Mouse (Mus musculus): ENCODE measurements around the gene Zfhx3. TPM values are rescaled to one million over a fixed set of nuclear protein-coding genes. Genes with fewer than 3 reads are reported as not detected.

Gene Zfhx3
- polyA plus RNA-seq, 1 experiment from 2014 or later, result 8.4 TPM

DNA sequence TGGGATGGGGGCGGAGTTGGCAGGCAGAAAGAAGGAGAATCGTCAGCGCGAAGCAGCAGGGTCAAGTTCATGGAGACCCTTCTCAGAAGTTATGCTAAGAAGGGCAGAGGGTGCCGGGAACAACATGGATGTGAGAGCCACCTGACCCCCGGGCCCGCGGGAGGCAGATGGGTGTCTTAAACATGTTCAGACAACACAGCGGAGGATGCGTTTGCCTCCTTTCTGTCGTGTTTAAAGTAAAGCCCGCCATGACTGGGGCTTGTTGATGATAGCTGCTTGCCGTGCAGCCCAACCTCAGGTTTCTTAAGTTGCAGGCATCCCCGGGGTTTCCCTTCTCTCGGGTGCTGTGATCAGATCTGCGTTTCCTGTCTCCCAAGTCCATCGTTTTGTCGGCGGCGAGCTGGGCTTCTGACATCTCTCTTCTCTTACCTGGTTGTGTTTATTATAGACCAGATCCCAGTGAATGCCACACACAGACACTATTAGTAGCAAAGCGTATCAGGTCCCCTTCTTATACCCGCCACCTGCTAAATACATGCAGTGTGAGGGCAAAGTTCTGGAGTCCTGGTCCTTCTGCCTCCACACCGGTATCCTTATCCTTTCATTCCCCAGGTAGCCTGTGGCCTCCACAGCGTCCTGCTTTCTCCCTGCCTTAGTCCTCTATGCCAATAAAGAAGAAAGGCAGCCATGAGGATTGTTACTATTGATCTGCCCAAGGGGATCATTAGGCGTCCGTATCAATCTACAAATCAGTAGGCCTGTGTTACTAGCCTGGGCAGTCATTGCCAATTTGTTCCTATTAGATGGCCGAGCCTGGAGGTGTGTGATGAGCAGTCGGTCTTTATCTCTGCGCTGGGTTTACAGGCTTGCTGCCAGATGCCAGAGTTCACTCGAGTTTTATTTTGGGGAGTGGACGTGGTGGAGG, 2.5 kb downstream of the Zfhx3 start:
- peak overlapping the region; percentile 86 for H3K4me2 ChIP-seq
- H3K27ac ChIP-seq (ENCODE audit: low read depth, low read length), result no peak overlapping the region
- no peaks in the 10 kb centered on the region for H3K36me3 ChIP-seq (ENCODE audit: control insufficient read depth, insufficient read depth, low read length)
- no peak for ATAC-seq (replicated peaks; ENCODE audit: insufficient number of reproducible peaks, low FRiP score, low TSS enrichment)
- peaks cover 6% of the 10 kb centered on the region; the same call in 1 of the 2 replicates for H3K4me1 ChIP-seq (ENCODE audit: control insufficient read depth, insufficient read depth, low read length)
- 10% methylated on average over 31 of the region's 31 CpGs for WGBS (ENCODE audit: insufficient replicate concordance)
- peak overlapping the region; percentile 46 for H3K4me3 ChIP-seq (ENCODE audit: low read depth, low read length)
- H3K27me3 ChIP-seq (ENCODE audit: control insufficient read depth, insufficient read depth, low read length), result peaks cover 7% of the 10 kb centered on the region
- 0 out of 2 replicates have a peak overlapping the region, but pooled peaks have one; percentile 34 for H3K9ac ChIP-seq (ENCODE audit: low read depth, low read length)
- no peaks in the 10 kb centered on the region for H3K9me3 ChIP-seq (replicated peaks; ENCODE audit: control insufficient read depth, low read length)

DNA sequence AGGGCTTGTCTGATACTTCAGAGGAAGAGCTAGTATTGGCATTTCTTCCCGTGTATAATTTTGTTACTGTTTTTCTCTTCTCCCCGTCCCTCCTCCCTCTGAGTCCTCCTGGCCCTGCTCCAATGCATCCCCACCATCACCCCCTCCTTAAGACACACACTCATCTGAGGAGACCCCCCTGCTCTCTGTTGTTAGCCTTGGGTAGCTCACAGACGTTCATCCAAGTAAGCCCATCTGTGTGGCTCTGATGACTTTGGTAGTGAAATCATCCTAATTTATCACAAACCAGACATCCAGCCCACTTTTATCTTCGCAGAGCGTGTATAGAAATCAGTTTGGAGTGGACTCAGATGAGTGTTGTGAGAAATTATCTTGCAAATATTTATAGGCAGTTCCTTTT, 4.4 kb downstream of the Zfhx3 start:
- ATAC-seq (replicated peaks; ENCODE audit: insufficient number of reproducible peaks, low FRiP score, low TSS enrichment), result no peak

DNA sequence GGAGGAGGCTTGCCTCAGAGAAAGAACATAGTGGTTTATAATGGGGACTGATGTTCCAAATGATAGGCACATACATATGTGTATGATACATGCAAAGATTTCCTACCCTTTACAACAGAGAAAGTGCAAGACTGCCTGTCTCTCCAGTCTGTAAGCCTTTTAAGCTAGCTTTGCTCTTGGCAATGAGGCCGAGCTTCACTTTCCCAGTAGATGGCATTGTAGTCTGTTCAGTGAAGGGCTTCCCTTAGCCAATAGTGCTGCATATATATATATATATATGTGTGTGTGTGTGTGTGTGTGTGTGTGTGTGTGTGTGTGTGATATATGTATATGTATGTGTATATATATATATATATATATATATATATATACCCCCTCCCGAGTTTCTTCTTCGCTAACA, 13.4 kb downstream of the Zfhx3 start:
- Histone ChIP-seq H3K36me3 (ENCODE audit: control insufficient read depth, insufficient read depth, low read length) (no peaks in the 10 kb centered on the region), H3K4me2 (no peak overlapping the region), H3K9ac (ENCODE audit: low read depth, low read length) (no peak overlapping the region), H3K27ac (ENCODE audit: low read depth, low read length) (no peak overlapping the region), H3K27me3 (ENCODE audit: control insufficient read depth, insufficient read depth, low read length) (no peaks in the 10 kb centered on the region), H3K4me3 (ENCODE audit: low read depth, low read length) (no peak overlapping the region), H3K4me1 (ENCODE audit: control insufficient read depth, insufficient read depth, low read length) (no peaks in the 10 kb centered on the region), H3K9me3 (replicated peaks; ENCODE audit: control insufficient read depth, low read length) (no peaks in the 10 kb centered on the region)
- ATAC-seq (replicated peaks; ENCODE audit: insufficient number of reproducible peaks, low FRiP score, low TSS enrichment), result no peak
- 62% methylated on average over 3 of the region's 3 CpGs for WGBS (ENCODE audit: insufficient replicate concordance)

More for the DNA sequence above, 4.4 kb downstream of the Zfhx3 start:
- Histone ChIP-seq H3K9me3 (replicated peaks; ENCODE audit: control insufficient read depth, low read length) (no peaks in the 10 kb centered on the region), H3K27me3 (ENCODE audit: control insufficient read depth, insufficient read depth, low read length) (peaks cover 7% of the 10 kb centered on the region), H3K36me3 (ENCODE audit: control insufficient read depth, insufficient read depth, low read length) (no peaks in the 10 kb centered on the region), H3K4me3 (ENCODE audit: low read depth, low read length) (no peak overlapping the region), H3K4me1 (ENCODE audit: control insufficient read depth, insufficient read depth, low read length) (peaks cover 6% of the 10 kb centered on the region; the same call in 1 of the 2 replicates), H3K27ac (ENCODE audit: low read depth, low read length) (no peak overlapping the region), H3K9ac (ENCODE audit: low read depth, low read length) (no peak overlapping the region), H3K4me2 (no peak overlapping the region)
- WGBS (ENCODE audit: insufficient replicate concordance), result 53% methylated on average over 5 of the region's 5 CpGs

DNA sequence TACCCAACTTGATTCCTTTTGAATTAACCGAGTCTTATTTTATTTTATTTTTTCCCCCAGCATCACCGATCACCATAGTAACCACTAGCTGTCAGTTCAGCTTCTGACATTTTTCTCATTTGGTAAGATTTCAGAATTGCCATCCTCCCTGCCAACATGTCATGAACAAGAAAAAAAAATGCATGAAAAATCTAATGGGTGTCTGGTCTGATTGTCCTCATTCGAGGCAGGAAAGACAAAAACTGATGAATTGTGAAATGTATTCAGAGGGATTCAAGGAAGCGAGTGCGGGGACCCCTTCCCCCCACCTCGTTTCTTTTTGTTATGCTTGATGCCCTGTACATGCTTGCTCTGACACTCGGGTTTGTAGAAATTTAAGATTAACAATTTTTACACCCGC, 15.1 kb downstream of the Zfhx3 start:
- Histone ChIP-seq H3K27me3 (ENCODE audit: control insufficient read depth, insufficient read depth, low read length) (no peaks in the 10 kb centered on the region), H3K36me3 (ENCODE audit: control insufficient read depth, insufficient read depth, low read length) (no peaks in the 10 kb centered on the region), H3K9ac (ENCODE audit: low read depth, low read length) (no peak overlapping the region), H3K9me3 (replicated peaks; ENCODE audit: control insufficient read depth, low read length) (no peaks in the 10 kb centered on the region), H3K27ac (ENCODE audit: low read depth, low read length) (no peak overlapping the region), H3K4me1 (ENCODE audit: control insufficient read depth, insufficient read depth, low read length) (no peaks in the 10 kb centered on the region), H3K4me3 (ENCODE audit: low read depth, low read length) (no peak overlapping the region), H3K4me2 (no peak overlapping the region)
- WGBS (ENCODE audit: insufficient replicate concordance), result 74% methylated on average over 8 of the region's 8 CpGs
- no peak for ATAC-seq (replicated peaks; ENCODE audit: insufficient number of reproducible peaks, low FRiP score, low TSS enrichment)

DNA sequence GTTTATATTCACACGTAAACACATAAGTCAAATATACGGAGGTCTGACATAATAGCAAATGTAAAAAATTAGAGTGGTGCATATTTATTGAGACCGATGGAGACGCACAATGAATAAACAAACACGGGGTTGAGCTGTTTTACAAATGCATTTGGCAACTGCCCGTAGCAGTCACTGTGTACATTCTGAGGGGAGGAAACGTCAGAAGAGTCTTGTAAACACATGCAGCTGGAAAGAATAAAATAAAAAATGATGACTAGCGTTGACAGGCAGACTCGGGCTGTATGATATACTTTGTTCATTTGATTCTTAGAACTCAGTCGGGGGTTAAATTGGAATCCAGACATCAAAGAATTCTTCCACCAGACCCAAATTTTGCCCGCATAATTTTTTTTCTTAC, 18.0 kb downstream of the Zfhx3 start:
- no peak overlapping the region for H3K4me2 ChIP-seq
- H3K4me1 ChIP-seq (ENCODE audit: control insufficient read depth, insufficient read depth, low read length), result no peaks in the 10 kb centered on the region
- WGBS (ENCODE audit: insufficient replicate concordance), result 72% methylated on average over 11 of the region's 11 CpGs
- no peaks in the 10 kb centered on the region for H3K9me3 ChIP-seq (replicated peaks; ENCODE audit: control insufficient read depth, low read length)
- H3K27me3 ChIP-seq (ENCODE audit: control insufficient read depth, insufficient read depth, low read length), result no peaks in the 10 kb centered on the region
- H3K36me3 ChIP-seq (ENCODE audit: control insufficient read depth, insufficient read depth, low read length), result no peaks in the 10 kb centered on the region
- no peak overlapping the region for H3K27ac ChIP-seq (ENCODE audit: low read depth, low read length)
- H3K9ac ChIP-seq (ENCODE audit: low read depth, low read length), result no peak overlapping the region
- ATAC-seq (replicated peaks; ENCODE audit: insufficient number of reproducible peaks, low FRiP score, low TSS enrichment), result no peak
- no peak overlapping the region for H3K4me3 ChIP-seq (ENCODE audit: low read depth, low read length)

DNA sequence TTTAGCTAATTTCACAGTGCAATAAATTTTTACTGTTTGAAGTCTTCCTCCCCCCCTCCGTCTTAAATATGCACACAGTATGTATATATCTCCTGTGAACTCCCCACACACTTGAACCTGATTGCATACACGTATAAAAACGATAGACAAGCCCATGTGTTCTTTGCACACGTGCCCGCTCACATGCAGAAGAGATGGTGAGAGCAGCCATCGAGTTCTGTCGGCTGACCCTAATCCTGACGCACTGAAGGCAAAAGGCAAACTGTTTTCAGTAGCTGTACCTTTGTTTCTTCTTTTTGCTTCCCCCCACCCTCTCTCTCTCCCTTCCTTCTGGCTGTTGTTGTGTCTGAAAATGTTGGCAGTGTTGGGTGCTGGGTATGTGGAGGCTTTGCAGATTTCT, 18.4 kb downstream of the Zfhx3 start:
- H3K27ac ChIP-seq (ENCODE audit: low read depth, low read length), result no peak overlapping the region
- WGBS (ENCODE audit: insufficient replicate concordance), result 70% methylated on average over 8 of the region's 8 CpGs

DNA sequence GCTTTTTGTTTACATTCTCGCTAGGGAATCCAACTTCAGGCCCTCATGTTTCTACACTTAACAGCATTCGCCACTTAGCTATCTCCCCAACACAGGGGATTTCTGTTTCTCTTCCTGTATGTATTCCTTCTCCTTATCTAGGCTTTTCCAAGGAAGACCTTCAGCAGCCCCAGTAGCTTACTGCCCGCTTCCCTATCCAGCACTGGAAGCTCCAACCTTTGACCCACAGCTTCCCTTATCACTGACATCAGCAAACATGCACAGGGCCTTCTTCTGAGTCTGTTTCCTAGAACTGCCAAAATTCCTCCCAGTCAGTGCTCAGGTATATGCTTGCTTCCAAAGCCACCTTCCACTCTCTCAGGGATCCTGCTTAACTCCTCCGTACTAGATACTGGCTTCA, 29.8 kb downstream of the Zfhx3 start:
- Histone ChIP-seq H3K4me3 (ENCODE audit: low read depth, low read length) (no peak overlapping the region), H3K36me3 (ENCODE audit: control insufficient read depth, insufficient read depth, low read length) (no peaks in the 10 kb centered on the region), H3K4me2 (no peak overlapping the region), H3K4me1 (ENCODE audit: control insufficient read depth, insufficient read depth, low read length) (peaks cover 6% of the 10 kb centered on the region; the same call in 1 of the 2 replicates), H3K27me3 (ENCODE audit: control insufficient read depth, insufficient read depth, low read length) (no peaks in the 10 kb centered on the region), H3K9me3 (replicated peaks; ENCODE audit: control insufficient read depth, low read length) (no peaks in the 10 kb centered on the region), H3K9ac (ENCODE audit: low read depth, low read length) (no peak overlapping the region), H3K27ac (ENCODE audit: low read depth, low read length) (no peak overlapping the region)
- no peak for ATAC-seq (replicated peaks; ENCODE audit: insufficient number of reproducible peaks, low FRiP score, low TSS enrichment)
- WGBS (ENCODE audit: insufficient replicate concordance), result 24% methylated on average over 4 of the region's 4 CpGs

More for the DNA sequence above, 18.4 kb downstream of the Zfhx3 start:
- Histone ChIP-seq H3K4me1 (ENCODE audit: control insufficient read depth, insufficient read depth, low read length) (no peaks in the 10 kb centered on the region), H3K9me3 (replicated peaks; ENCODE audit: control insufficient read depth, low read length) (no peaks in the 10 kb centered on the region), H3K4me3 (ENCODE audit: low read depth, low read length) (no peak overlapping the region), H3K36me3 (ENCODE audit: control insufficient read depth, insufficient read depth, low read length) (no peaks in the 10 kb centered on the region), H3K9ac (ENCODE audit: low read depth, low read length) (no peak overlapping the region), H3K27me3 (ENCODE audit: control insufficient read depth, insufficient read depth, low read length) (no peaks in the 10 kb centered on the region), H3K4me2 (no peak overlapping the region)
- no peak for ATAC-seq (replicated peaks; ENCODE audit: insufficient number of reproducible peaks, low FRiP score, low TSS enrichment)

DNA sequence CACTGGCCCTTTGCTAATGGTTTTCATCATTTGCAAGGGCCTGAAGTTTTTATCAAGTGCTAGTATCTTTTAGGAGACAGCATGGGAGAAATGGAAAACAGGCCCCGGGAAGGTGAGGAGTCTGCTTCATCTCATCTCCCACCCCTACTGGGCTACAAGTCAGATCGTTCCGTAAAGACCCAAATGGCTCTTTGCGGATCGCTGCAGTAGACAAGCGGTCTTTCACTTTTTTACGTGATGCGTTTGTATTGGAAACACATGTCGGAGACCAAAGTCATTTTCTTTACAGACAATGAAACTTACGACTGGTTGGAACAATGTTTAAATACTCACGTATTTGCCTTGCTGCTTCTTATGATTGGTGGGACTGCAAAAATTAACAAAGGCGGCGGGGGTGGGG, 32.0 kb downstream of the Zfhx3 start:
- Histone ChIP-seq H3K36me3 (ENCODE audit: control insufficient read depth, insufficient read depth, low read length) (no peaks in the 10 kb centered on the region), H3K27ac (ENCODE audit: low read depth, low read length) (no peak overlapping the region)
- no peak for ATAC-seq (replicated peaks; ENCODE audit: insufficient number of reproducible peaks, low FRiP score, low TSS enrichment)

DNA sequence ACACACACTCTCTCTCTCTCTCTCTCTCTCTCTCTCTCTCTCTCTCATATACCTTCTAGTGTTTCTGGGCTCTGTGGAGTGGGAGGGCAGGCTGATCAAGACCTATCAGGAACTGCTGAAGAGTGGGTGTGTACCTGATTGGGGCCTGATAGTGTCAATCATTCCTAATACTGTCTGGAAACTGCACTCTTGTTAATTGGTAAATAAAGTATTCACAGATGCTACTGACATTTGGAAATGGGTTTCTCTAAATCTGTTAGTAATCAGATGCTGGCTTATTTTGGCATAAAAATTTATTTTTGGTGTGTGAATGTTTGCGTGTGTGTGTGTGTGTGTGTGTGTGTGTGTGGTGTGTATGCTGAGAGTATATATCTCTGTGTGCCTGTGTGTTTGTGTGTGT, 35.8 kb downstream of the Zfhx3 start:
- no peak overlapping the region for H3K4me3 ChIP-seq (ENCODE audit: low read depth, low read length)
- 75% methylated on average over 1 of the region's 1 CpGs for WGBS (ENCODE audit: insufficient replicate concordance)
- H3K27ac ChIP-seq (ENCODE audit: low read depth, low read length), result no peak overlapping the region
- no peak overlapping the region for H3K9ac ChIP-seq (ENCODE audit: low read depth, low read length)
- no peaks in the 10 kb centered on the region for H3K4me1 ChIP-seq (ENCODE audit: control insufficient read depth, insufficient read depth, low read length)
- H3K27me3 ChIP-seq (ENCODE audit: control insufficient read depth, insufficient read depth, low read length), result no peaks in the 10 kb centered on the region
- no peaks in the 10 kb centered on the region for H3K36me3 ChIP-seq (ENCODE audit: control insufficient read depth, insufficient read depth, low read length)
- ATAC-seq (replicated peaks; ENCODE audit: insufficient number of reproducible peaks, low FRiP score, low TSS enrichment), result no peak
- no peaks in the 10 kb centered on the region for H3K9me3 ChIP-seq (replicated peaks; ENCODE audit: control insufficient read depth, low read length)
- H3K4me2 ChIP-seq, result no peak overlapping the region

More for the DNA sequence above, 32.0 kb downstream of the Zfhx3 start:
- Histone ChIP-seq H3K4me2 (no peak overlapping the region), H3K27me3 (ENCODE audit: control insufficient read depth, insufficient read depth, low read length) (no peaks in the 10 kb centered on the region), H3K9ac (ENCODE audit: low read depth, low read length) (no peak overlapping the region), H3K4me3 (ENCODE audit: low read depth, low read length) (no peak overlapping the region), H3K4me1 (ENCODE audit: control insufficient read depth, insufficient read depth, low read length) (peaks cover 6% of the 10 kb centered on the region; the same call in 1 of the 2 replicates), H3K9me3 (replicated peaks; ENCODE audit: control insufficient read depth, low read length) (no peaks in the 10 kb centered on the region)
- 50% methylated on average over 13 of the region's 13 CpGs for WGBS (ENCODE audit: insufficient replicate concordance)
